Mouse (Mus musculus): ENCODE measurements at regions not wholly inside any gene's neighbourhood (a gene's known extent, or its start where the extent isn't known, plus 50 kb on each side); places are given as distances from the start of the nearest gene placed in this dataset.
A peak's percentile ranks its signal among the peaks of the same experiment; 100 is the strongest.

- no peak overlapping the region for H3K27ac ChIP-seq
- H3K79me2 ChIP-seq (ENCODE audit: inconsistent target) = no peaks in the 10 kb centered on the region
- H3K4me3 ChIP-seq (ENCODE audit: inconsistent target) = no peak overlapping the region
- H3K36me3 ChIP-seq (ENCODE audit: inconsistent target) = no peaks in the 10 kb centered on the region
- WGBS (ENCODE audit: missing documents) = 84% methylated on average over 9 of the region's 9 CpGs
These were observed 270.1 kb downstream of the 4933412E24Rik start for GRCm38 (mm10) chr15:59746290-59746689.

- WGBS (ENCODE audit: missing documents) = 1% methylated on average over 5 of the region's 5 CpGs
- H3K36me3 ChIP-seq (ENCODE audit: inconsistent target) = no peaks in the 10 kb centered on the region
- peak overlapping the region; percentile 75 for H3K27ac ChIP-seq
- no peak overlapping the region for H3K4me3 ChIP-seq (ENCODE audit: inconsistent target)
- no peaks in the 10 kb centered on the region for H3K79me2 ChIP-seq (ENCODE audit: inconsistent target)
These were observed 271.9 kb downstream of the 4933412E24Rik start for GRCm38 (mm10) chr15:59744411-59744931.

DNA sequence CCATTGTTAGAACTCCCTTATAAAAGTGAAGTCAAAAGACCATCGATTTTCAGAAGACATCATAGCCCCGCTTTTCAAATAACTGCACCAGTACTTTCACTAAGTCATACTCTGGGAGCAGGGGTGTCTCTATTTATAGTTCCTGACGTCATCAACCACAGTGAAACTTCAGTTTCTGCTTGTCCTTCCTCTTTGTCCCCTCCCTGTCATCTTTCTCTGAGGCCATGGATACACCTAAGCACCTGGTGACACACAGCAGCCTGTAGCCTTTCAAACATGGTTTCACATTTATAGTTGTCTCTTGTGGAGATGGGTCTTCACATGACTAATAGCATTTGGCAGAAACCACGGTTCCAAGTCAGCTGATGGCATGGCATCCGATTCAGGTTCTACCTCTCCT is 277.2 kb downstream of the 4933412E24Rik start:
- Histone ChIP-seq H3K36me3 (ENCODE audit: inconsistent target) (no peaks in the 10 kb centered on the region), H3K27ac (no peak overlapping the region), H3K4me3 (ENCODE audit: inconsistent target) (no peak overlapping the region), H3K79me2 (ENCODE audit: inconsistent target) (no peaks in the 10 kb centered on the region)
- 10% methylated on average over 5 of the region's 5 CpGs for WGBS (ENCODE audit: missing documents)

- WGBS (ENCODE audit: missing documents) = 82% methylated on average over 4 of the region's 4 CpGs
- Histone ChIP-seq H3K36me3 (ENCODE audit: inconsistent target) (no peaks in the 10 kb centered on the region), H3K79me2 (ENCODE audit: inconsistent target) (no peaks in the 10 kb centered on the region), H3K27ac (no peak overlapping the region), H3K4me3 (ENCODE audit: inconsistent target) (no peak overlapping the region)
These were observed 279.2 kb downstream of the 4933412E24Rik start for GRCm38 (mm10) chr15:59737247-59737646.

GRCm38 (mm10) chr15:59734376-59734775 is 282.0 kb downstream of the 4933412E24Rik start:
- H3K4me3 ChIP-seq (ENCODE audit: inconsistent target) = no peak overlapping the region
- WGBS (ENCODE audit: missing documents) = 88% methylated on average over 1 of the region's 1 CpGs
- H3K27ac ChIP-seq = no peak overlapping the region
- no peaks in the 10 kb centered on the region for H3K79me2 ChIP-seq (ENCODE audit: inconsistent target)
- no peaks in the 10 kb centered on the region for H3K36me3 ChIP-seq (ENCODE audit: inconsistent target)

DNA sequence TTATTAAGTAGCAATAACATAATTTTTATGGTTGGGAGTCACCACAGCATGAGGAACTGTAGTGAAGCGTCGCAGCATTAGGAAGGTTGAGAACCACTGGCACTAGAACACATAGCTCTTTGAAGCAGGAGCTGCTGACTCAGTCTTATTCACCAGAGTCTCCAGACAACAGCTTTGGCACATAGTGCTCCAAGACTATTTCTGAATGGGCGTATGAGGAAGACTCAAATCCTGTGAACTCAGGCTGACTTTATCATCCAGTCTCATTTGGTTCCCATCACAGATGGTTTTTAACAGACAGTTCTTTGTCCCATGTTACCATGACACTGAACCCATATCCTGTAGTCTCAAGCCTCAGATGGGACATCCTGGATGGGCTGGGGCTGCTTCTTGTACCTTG is 282.5 kb downstream of the 4933412E24Rik start:
- 97% methylated on average over 3 of the region's 3 CpGs for WGBS (ENCODE audit: missing documents)
- Histone ChIP-seq H3K79me2 (ENCODE audit: inconsistent target) (no peaks in the 10 kb centered on the region), H3K27ac (no peak overlapping the region)

GRCm38 (mm10) chr15:59733031-59733810 is 283.2 kb downstream of the 4933412E24Rik start:
- Histone ChIP-seq H3K27ac (no peak overlapping the region), H3K36me3 (ENCODE audit: inconsistent target) (no peaks in the 10 kb centered on the region), H3K79me2 (ENCODE audit: inconsistent target) (no peaks in the 10 kb centered on the region), H3K4me3 (ENCODE audit: inconsistent target) (no peak overlapping the region)
- WGBS (ENCODE audit: missing documents) = 87% methylated on average over 11 of the region's 12 CpGs

More for the DNA sequence above, 282.5 kb downstream of the 4933412E24Rik start:
- Histone ChIP-seq H3K4me3 (ENCODE audit: inconsistent target) (no peak overlapping the region), H3K36me3 (ENCODE audit: inconsistent target) (no peaks in the 10 kb centered on the region)

- WGBS (ENCODE audit: missing documents) = 75% methylated on average over 8 of the region's 8 CpGs
- no peaks in the 10 kb centered on the region for H3K36me3 ChIP-seq (ENCODE audit: inconsistent target)
- H3K79me2 ChIP-seq (ENCODE audit: inconsistent target) = no peaks in the 10 kb centered on the region
- no peak overlapping the region for H3K4me3 ChIP-seq (ENCODE audit: inconsistent target)
- H3K27ac ChIP-seq = no peak overlapping the region
These were observed 285.3 kb downstream of the 4933412E24Rik start for GRCm38 (mm10) chr15:59731129-59731528.

- WGBS (ENCODE audit: missing documents) = 13% methylated on average over 11 of the region's 11 CpGs
These were observed 287.4 kb downstream of the 4933412E24Rik start for GRCm38 (mm10) chr15:59728817-59729560.

DNA sequence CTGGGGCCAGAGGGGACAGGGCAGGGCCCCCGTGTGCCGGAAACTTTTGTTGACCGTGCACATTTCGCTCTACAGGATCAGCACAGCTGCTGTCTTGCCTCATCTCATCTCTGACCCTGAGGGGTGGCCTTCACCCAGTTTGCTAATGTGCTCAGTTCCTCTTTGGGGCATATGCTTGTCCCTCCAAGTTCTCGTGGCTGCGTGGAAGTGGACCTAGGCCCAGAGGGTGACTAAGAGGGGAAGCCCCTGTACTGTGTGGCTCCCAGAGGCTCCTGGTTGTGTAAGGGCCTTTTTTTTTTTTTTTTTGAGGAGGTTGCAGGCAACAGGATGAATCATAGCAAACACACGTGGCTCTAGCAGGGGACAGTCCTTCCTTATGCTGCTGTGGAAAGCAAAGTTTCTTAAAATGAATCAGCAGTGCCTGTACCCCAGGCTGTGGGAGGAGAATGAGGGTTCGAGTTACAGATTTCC is 288.2 kb downstream of the 4933412E24Rik start:
- WGBS (ENCODE audit: missing documents) = 2% methylated on average over 8 of the region's 8 CpGs
- Histone ChIP-seq H3K27ac (peak overlapping the region; percentile 96), H3K79me2 (ENCODE audit: inconsistent target) (no peaks in the 10 kb centered on the region), H3K4me3 (ENCODE audit: inconsistent target) (no peak overlapping the region), H3K36me3 (ENCODE audit: inconsistent target) (no peaks in the 10 kb centered on the region)

More at GRCm38 (mm10) chr15:59728817-59729560, 287.4 kb downstream of the 4933412E24Rik start:
- H3K79me2 ChIP-seq (ENCODE audit: inconsistent target) = no peaks in the 10 kb centered on the region
- H3K4me3 ChIP-seq (ENCODE audit: inconsistent target) = no peak overlapping the region; the same call in 1 of the 2 replicates
- H3K36me3 ChIP-seq (ENCODE audit: inconsistent target) = no peaks in the 10 kb centered on the region
- peak overlapping the region; percentile 96 for H3K27ac ChIP-seq

DNA sequence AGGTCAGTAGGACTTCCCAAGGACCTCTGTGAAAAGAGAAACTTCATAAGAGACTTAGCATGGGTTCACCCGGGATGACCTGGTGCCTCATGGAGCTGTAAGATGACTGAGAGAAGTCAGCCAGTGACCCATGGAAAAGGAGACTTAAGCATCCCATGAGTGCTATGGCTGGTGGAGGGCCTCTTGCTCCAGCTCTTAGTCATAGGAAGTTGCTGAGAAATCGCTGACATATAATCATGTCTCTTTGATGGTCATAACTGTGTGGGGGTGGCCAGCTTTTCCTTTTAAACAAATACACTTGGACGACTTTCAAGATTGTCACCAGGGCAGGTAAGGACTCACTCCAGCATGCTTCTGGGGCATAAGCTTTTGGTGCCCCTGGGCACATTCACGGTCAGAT is 290.5 kb downstream of the 4933412E24Rik start:
- Histone ChIP-seq H3K4me3 (ENCODE audit: inconsistent target) (no peak overlapping the region), H3K27ac (0 out of 2 replicates have a peak overlapping the region, but pooled peaks have one; percentile 8), H3K79me2 (ENCODE audit: inconsistent target) (no peaks in the 10 kb centered on the region), H3K36me3 (ENCODE audit: inconsistent target) (no peaks in the 10 kb centered on the region)
- WGBS (ENCODE audit: missing documents) = 80% methylated on average over 4 of the region's 4 CpGs

DNA sequence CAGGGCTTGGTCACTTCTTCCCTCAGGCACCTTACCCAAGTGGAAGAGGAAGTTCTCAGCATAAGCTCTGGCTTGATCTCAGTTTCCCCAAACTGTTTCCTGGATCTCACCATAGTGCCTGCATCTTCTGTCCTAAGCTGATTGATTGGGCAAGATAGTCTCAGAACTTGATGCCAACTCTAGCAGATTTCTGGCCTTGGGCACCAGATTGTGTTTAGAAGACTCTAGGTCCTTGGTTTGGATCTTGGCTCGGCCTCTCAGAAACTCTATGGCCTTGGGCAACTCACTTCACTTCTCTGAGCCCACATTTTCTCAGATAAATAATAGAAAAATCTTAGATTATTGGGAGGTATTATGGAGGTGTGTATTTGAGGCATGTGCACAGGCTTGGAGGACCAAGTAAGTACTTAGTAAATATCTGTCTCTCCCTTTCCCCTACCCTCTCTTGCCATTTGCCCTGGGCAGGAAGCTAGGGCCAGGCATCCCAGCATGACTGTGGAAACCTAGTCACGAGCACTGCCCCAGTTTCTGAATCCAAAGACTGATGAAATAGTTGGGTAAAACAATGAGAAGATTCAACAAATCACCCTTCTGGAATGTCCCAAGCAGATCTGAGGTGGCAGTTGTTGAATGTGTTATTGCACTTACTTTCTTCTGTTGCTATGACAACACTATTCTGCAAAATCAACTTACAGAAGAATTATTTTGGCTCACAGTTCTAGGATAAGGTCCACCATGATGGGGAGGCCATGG is 293.6 kb downstream of the 4933412E24Rik start:
- Histone ChIP-seq H3K27ac (0 out of 2 replicates have a peak overlapping the region, but pooled peaks have one; percentile 86), H3K36me3 (ENCODE audit: inconsistent target) (no peaks in the 10 kb centered on the region), H3K79me2 (ENCODE audit: inconsistent target) (no peaks in the 10 kb centered on the region), H3K4me3 (ENCODE audit: inconsistent target) (no peak overlapping the region)
- WGBS (ENCODE audit: missing documents) = 86% methylated on average over 2 of the region's 2 CpGs

DNA sequence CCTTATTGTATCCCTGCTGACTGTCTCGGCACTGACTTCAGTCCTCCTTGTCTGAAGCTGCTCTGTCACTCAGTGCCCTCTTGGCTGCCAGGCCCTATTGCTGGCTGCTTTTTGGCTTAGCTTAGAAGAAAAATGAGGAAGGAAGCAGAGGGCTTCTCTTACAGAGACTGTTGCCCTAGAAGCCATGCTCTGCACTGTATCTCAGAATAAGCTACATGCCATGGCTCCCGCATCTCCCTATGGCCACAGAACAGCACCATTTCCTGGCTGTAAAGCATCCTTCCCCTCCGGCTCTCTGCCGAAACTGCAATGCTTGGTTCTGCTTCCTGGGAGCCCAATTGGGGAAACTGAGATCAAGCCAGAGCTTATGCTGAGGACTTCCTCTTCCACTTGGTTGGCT is 295.0 kb downstream of the 4933412E24Rik start:
- Histone ChIP-seq H3K36me3 (ENCODE audit: inconsistent target) (no peaks in the 10 kb centered on the region), H3K27ac (peak overlapping the region; percentile 86), H3K79me2 (ENCODE audit: inconsistent target) (no peaks in the 10 kb centered on the region), H3K4me3 (ENCODE audit: inconsistent target) (no peak overlapping the region)
- 0% methylated on average over 4 of the region's 4 CpGs for WGBS (ENCODE audit: missing documents)

- H3K4me3 ChIP-seq (ENCODE audit: inconsistent target) = no peak overlapping the region
- H3K36me3 ChIP-seq (ENCODE audit: inconsistent target) = no peaks in the 10 kb centered on the region
- H3K27ac ChIP-seq = peak overlapping the region; percentile 86
- no peaks in the 10 kb centered on the region for H3K79me2 ChIP-seq (ENCODE audit: inconsistent target)
- 8% methylated on average over 6 of the region's 6 CpGs for WGBS (ENCODE audit: missing documents)
These were observed 295.4 kb downstream of the 4933412E24Rik start for GRCm38 (mm10) chr15:59721018-59721417.
